Mouse (Mus musculus) kidney, postnatal 4 days (tissue): ENCODE measurements around the gene Ntng1.
A peak's percentile ranks its signal among the peaks of the same experiment; 100 is the strongest.

Experiments
- DNase-seq, 2 experiments: peaks; one replicate each; pipeline ENCODE4 v3.0.0; 2021; ENCODE audit warnings: mixed read lengths in 2 of 2

The Ntng1 gene

GRCm38 (mm10) chr3:110143206-110144061, at the start of gene Ntng1:
Gene Ntng1 (minus strand): TSS chr3:110144011.
- DNase-seq, result peak; percentile 43 to 58

GRCm38 (mm10) chr3:110187401-110187948, 43.7 kb upstream of the Ntng1 start:
- DNase-seq, result no peak

- no peak for DNase-seq
Measured at GRCm38 (mm10) chr3:110149089-110149488, 5.3 kb upstream of the Ntng1 start.

GRCm38 (mm10) chr3:110144301-110145055, 667 bp upstream of the Ntng1 start:
- no peak for DNase-seq

- peak; percentile 23 to 35 for DNase-seq
Measured at GRCm38 (mm10) chr3:110142314-110143205, 1.3 kb downstream of the Ntng1 start.

GRCm38 (mm10) chr3:110141351-110142302, 2.2 kb downstream of the Ntng1 start:
- peak; percentile 60 to 62 for DNase-seq

GRCm38 (mm10) chr3:110136115-110136514, 7.7 kb downstream of the Ntng1 start:
- DNase-seq, result no peak

- no peak for DNase-seq
Measured at GRCm38 (mm10) chr3:110133150-110133549, 10.7 kb downstream of the Ntng1 start.

- no peak for DNase-seq
Measured at GRCm38 (mm10) chr3:110132289-110132688, 11.5 kb downstream of the Ntng1 start.

- no peak for DNase-seq
Measured at GRCm38 (mm10) chr3:110131043-110131891, 12.5 kb downstream of the Ntng1 start.

- DNase-seq, result peak in 1 of 2 experiments; percentile 9
Measured at GRCm38 (mm10) chr3:110129607-110130006, 14.2 kb downstream of the Ntng1 start.

GRCm38 (mm10) chr3:110105982-110106381, 37.8 kb downstream of the Ntng1 start:
- peak; percentile 1 to 2 for DNase-seq

GRCm38 (mm10) chr3:110094407-110094806, 49.4 kb downstream of the Ntng1 start:
- DNase-seq, result no peak

GRCm38 (mm10) chr3:110094003-110094402, 49.8 kb downstream of the Ntng1 start:
- no peak for DNase-seq

GRCm38 (mm10) chr3:110092521-110092920, 51.3 kb downstream of the Ntng1 start:
- DNase-seq, result no peak

- no peak for DNase-seq
Measured at GRCm38 (mm10) chr3:110087189-110087588, 56.6 kb downstream of the Ntng1 start.

- DNase-seq, result no peak
Measured at GRCm38 (mm10) chr3:110085336-110085735, 58.5 kb downstream of the Ntng1 start.

GRCm38 (mm10) chr3:110064709-110065256, 79.0 kb downstream of the Ntng1 start:
- DNase-seq, result no peak

- DNase-seq, result no peak
Measured at GRCm38 (mm10) chr3:110055915-110056314, 87.9 kb downstream of the Ntng1 start.

GRCm38 (mm10) chr3:110055433-110055832, 88.4 kb downstream of the Ntng1 start:
- no peak for DNase-seq
